ENCODE assay signal across 14 mouse cellular contexts in the genomic region with DNA sequence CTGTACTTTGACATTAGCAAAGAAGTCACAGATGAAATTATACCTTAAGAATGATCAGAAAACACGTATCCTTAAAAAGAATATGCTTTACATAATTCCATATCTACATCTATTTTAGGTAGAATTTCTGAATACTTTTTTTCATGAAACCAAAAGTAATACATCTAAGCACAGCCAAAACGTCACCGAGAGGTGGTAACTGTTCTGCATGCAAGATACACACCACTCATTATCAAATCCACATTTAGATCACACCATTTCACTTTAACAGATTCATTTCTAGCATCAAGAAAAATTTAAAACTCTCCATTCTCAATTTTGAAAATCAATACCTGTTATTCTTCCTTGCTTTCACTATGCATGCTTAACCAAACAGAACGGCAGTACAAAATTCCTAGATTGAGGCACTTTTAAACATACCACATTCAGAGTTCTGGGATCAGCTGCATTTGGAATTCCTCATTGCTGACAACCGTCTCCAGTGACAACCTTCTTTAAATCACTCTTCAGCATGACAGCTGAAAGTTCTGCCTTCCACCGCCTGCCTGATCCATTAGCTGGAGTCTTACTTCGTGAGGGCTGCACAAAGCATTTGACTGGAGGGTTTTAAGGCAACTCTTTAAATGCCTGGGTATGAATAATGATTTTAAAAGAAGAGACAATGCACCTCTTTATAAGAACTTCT.
DNase-seq lines count a peak whose midpoint lies in the region; ATAC-seq lines count a peak whose summit lies in the region.
"Had no signal": no experiment of that assay in that cellular context is flagged by ENCODE, and none has a peak within 500 bp of the region (broad histone marks: within the 10 kb centered on the region; RNA-seq: fewer than 3 reads in every experiment).

No protein-coding gene starts in this region.

- no peaks in the 10 kb centered on the region for H3K36me3 ChIP-seq in embryonic facial prominence, embryonic 14.5 days (ENCODE audit: control insufficient read depth, insufficient read depth, low read length)
- no peaks in the 10 kb centered on the region for H3K36me3 ChIP-seq in embryonic facial prominence, embryonic 10.5 days (replicated peaks)
- no peaks in the 10 kb centered on the region for H3K36me3 ChIP-seq in neural tube, embryonic 11.5 days (ENCODE audit: control insufficient read depth, insufficient read depth, low read length)
- no peaks in the 10 kb centered on the region for H3K36me3 ChIP-seq in midbrain, embryonic 10.5 days

- DNase-seq in embryonic facial prominence, embryonic 14.5 days (ENCODE audit: low spot score), result peak; percentile 33
- no peak for DNase-seq in embryonic facial prominence, embryonic 10.5 days (ENCODE audit: low spot score)
- peak; percentile 11 for DNase-seq in neural tube, embryonic 11.5 days (ENCODE audit: low spot score)
- no peak for DNase-seq in neural tube, embryonic 10.5 days (ENCODE audit: extremely low spot score, low spot score)
- peak; percentile 42 for DNase-seq in midbrain, embryonic 10.5 days (ENCODE audit: low spot score)
- DNase-seq in cerebellum, adult 9-11 months, result no peak
- no peak for DNase-seq in kidney, postnatal 4 days
- DNase-seq in spleen, adult 12 weeks (ENCODE audit: low spot score), result no peak
- DNase-seq: cerebellum, adult 18-20 months; gastrocnemius, postnatal 10 days had no signal

- no peak overlapping the region for H3K4me2 ChIP-seq in embryonic facial prominence, embryonic 14.5 days (ENCODE audit: low read depth, low read length)
- no peak overlapping the region for H3K4me2 ChIP-seq in neural tube, embryonic 11.5 days (ENCODE audit: low read depth)
- H3K4me2 ChIP-seq: liver, embryonic 11.5 days had no signal

- H3K4me1 ChIP-seq in embryonic facial prominence, embryonic 14.5 days (ENCODE audit: control insufficient read depth, insufficient read depth, low read length), result no peaks in the 10 kb centered on the region
- no peaks in the 10 kb centered on the region for H3K4me1 ChIP-seq in embryonic facial prominence, embryonic 10.5 days
- H3K4me1 ChIP-seq in neural tube, embryonic 11.5 days (ENCODE audit: control insufficient read depth, insufficient read depth, low read length), result no peaks in the 10 kb centered on the region
- H3K4me1 ChIP-seq in midbrain, embryonic 10.5 days, result peaks cover 20% of the 10 kb centered on the region

- H3K9ac ChIP-seq in embryonic facial prominence, embryonic 14.5 days (ENCODE audit: low read depth, low read length), result no peak overlapping the region
- H3K9ac ChIP-seq in neural tube, embryonic 11.5 days (ENCODE audit: low read length), result no peak overlapping the region

- H3K27me3 ChIP-seq in embryonic facial prominence, embryonic 14.5 days (replicated peaks; ENCODE audit: control insufficient read depth, insufficient read depth, low read length), result no peaks in the 10 kb centered on the region
- H3K27me3 ChIP-seq in embryonic facial prominence, embryonic 10.5 days (replicated peaks; ENCODE audit: low read depth, poor library complexity, severe bottlenecking), result no peaks in the 10 kb centered on the region
- no peaks in the 10 kb centered on the region for H3K27me3 ChIP-seq in neural tube, embryonic 11.5 days (ENCODE audit: control insufficient read depth, insufficient read depth, low read length)
- no peaks in the 10 kb centered on the region for H3K27me3 ChIP-seq in midbrain, embryonic 10.5 days (ENCODE audit: low read depth, poor library complexity, severe bottlenecking)
- H3K27me3 ChIP-seq: CH12.LX had no signal

- WGBS in embryonic facial prominence, embryonic 14.5 days, result 45% methylated on average over 7 of the region's 7 CpGs
- WGBS in embryonic facial prominence, embryonic 10.5 days, result 68% methylated on average over 7 of the region's 7 CpGs
- 57% methylated on average over 7 of the region's 7 CpGs for WGBS in neural tube, embryonic 11.5 days
- 35% methylated on average over 7 of the region's 7 CpGs for WGBS in midbrain, embryonic 10.5 days

- no peak overlapping the region for H3K4me3 ChIP-seq in embryonic facial prominence, embryonic 14.5 days (ENCODE audit: low read depth, low read length)
- H3K4me3 ChIP-seq in embryonic facial prominence, embryonic 10.5 days, result no peak overlapping the region
- H3K4me3 ChIP-seq in neural tube, embryonic 11.5 days (ENCODE audit: low read depth, low read length), result no peak overlapping the region
- H3K4me3 ChIP-seq in midbrain, embryonic 10.5 days, result no peak overlapping the region

- ATAC-seq in embryonic facial prominence, embryonic 14.5 days (ENCODE audit: low read depth), result no peak
- ATAC-seq in neural tube, embryonic 11.5 days (ENCODE audit: insufficient read depth, low FRiP score, low TSS enrichment), result no peak
- ATAC-seq: activated CD4-positive, CD25-positive, alpha-beta regulatory T cell, adult 4 months; inflammation-experienced regulatory T-cells, adult 6 months had no signal

- H3K27ac ChIP-seq in embryonic facial prominence, embryonic 14.5 days (replicated peaks; ENCODE audit: low read depth, low read length), result no peak overlapping the region
- no peak overlapping the region for H3K27ac ChIP-seq in embryonic facial prominence, embryonic 10.5 days (replicated peaks)
- H3K27ac ChIP-seq in neural tube, embryonic 11.5 days (ENCODE audit: low read depth, low read length), result no peak overlapping the region
- no peak overlapping the region for H3K27ac ChIP-seq in midbrain, embryonic 10.5 days (replicated peaks)

- no peaks in the 10 kb centered on the region for H3K9me3 ChIP-seq in embryonic facial prominence, embryonic 14.5 days (ENCODE audit: control insufficient read depth, low read length)
- H3K9me3 ChIP-seq in embryonic facial prominence, embryonic 10.5 days, result no peaks in the 10 kb centered on the region
- H3K9me3 ChIP-seq in neural tube, embryonic 11.5 days (ENCODE audit: control insufficient read depth, low read length), result no peaks in the 10 kb centered on the region
- no peaks in the 10 kb centered on the region for H3K9me3 ChIP-seq in midbrain, embryonic 10.5 days (replicated peaks)

Comparison
In these comparisons a context has a peak if more than half of its experiments do, and no peak if none do; other contexts are left out.
1. DNase-seq: peak in embryonic facial prominence, embryonic 14.5 days (single experiment), neural tube, embryonic 11.5 days (single experiment) and midbrain, embryonic 10.5 days (single experiment); none in embryonic facial prominence, embryonic 10.5 days (single experiment), neural tube, embryonic 10.5 days (single experiment), cerebellum, adult 9-11 months (single experiment), kidney, postnatal 4 days (0 of 2) and spleen, adult 12 weeks (single experiment).